Mouse (Mus musculus): ENCODE measurements around the gene Nkx2-5.

GRCm38 (mm10) chr17:26846411-26846810 lies 1.6 kb upstream of the Nkx2-5 start:
- TF ChIP-seq CTCF (IDR thresholded peaks at IDR 0.05; ENCODE audit: extremely low read depth, insufficient read length, insufficient replicate concordance, low read depth, low read length): no peak
- TF ChIP-seq POLR2A (IDR thresholded peaks at IDR 0.05; ENCODE audit: low read depth, low read length): no peak
